Mouse (Mus musculus) spleen, postnatal 4 days (tissue): Measurements from ENCODE around the gene Tll1.

Source experiments
- DNase-seq, 2 experiments: peaks; one replicate each; pipeline ENCODE4 v3.0.0; 2022; ENCODE audit warnings: low spot score in 2 of 2

Tll1 gene

DNA sequence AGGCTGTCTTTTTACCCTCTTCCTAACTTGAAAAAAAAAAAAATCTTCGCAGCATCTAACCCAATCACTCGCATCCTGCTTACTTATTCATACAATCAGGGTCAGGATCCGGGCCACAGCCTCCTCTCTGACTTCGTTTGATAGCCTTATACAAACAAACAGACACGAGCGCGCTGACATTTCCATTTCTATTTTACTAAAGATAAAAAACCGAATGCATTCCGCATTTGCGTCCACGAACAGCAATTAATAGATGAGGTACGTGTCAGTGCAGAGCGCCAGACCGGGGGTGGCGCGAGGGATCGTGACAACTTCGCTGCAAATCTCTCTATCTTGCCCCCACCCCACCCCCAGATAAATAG lies at the start of gene Tll1:
Gene Tll1, minus strand, starts transcription at position 248 of the 362 bp plus-strand sequence.
- DNase-seq, result no peak

DNA sequence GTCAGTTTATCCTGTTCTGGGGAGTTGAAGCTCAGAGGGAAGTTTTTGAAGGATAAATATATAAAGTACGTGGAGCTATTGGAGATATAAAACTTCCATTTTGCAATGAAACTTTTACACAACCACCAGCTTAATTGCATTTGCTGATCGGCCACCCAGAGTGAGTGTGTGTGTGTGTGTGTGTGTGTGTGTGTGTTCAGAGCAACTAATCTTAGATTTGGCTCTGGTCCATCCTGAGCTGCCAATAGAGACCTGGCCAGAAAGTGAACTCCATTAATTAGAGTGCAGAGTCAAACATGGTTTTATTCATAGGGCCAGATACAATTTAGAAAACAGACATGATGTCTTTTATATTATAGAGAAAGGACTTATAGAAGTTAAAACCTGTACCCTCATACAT lies 32.6 kb upstream of the Tll1 start:
- no peak for DNase-seq

DNA sequence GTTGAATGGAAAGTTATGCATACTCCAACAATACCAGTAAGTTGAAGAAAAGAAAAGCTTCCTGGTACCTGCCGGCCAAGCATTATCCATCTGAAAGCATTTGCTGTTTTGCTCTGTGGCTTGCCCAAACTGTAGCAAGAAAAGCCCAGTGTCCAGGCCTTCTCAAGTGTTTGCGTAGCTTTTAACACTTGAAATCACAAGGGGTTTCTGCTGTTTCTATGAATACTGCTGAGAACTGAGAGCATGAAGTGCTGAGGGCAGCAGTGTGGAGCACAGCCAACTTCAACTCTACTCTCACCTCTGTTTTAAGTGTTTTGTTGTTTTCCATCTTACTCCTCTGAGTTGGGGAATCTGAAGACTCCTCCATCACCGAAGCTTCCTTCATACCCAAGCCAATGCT lies 15.5 kb upstream of the Tll1 start:
- DNase-seq, result no peak

DNA sequence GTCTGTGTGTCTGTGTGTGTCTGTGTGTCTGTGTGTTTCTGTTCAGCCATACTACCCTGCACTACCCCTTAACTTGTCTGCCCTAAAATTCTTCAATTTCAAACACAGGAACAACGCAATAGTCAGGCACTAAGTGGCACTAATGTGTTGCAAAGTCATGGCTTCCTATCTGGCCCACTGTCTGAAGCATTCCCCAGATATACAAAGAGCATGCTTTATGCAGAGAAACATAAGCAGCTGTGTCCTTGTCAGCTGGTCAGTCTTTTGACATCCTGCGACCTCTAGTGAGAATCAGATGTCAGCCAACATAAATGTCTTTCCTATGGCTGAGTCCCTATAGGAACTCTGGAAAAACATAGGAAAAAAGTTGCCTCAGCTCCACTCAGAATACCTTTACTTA lies 11.6 kb upstream of the Tll1 start:
- DNase-seq, result no peak

DNA sequence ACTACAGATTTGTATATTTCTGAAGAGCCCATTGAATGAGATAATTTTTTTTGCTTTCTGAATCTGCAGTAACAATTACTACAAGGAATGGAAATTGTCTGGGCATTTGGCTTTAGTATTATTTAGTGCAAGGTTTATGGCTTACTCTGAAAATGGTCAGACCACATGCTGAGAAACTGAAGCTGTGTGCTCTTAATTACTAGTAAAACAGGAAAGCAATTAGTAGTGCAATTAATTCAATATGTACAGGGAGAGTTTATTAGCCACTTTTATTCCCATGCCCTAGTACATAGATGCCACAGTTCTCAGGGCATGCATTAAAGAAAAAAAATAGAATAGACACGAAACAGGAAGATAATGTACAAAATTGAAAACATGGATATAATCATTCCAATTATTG lies 10.2 kb upstream of the Tll1 start:
- no peak for DNase-seq

DNA sequence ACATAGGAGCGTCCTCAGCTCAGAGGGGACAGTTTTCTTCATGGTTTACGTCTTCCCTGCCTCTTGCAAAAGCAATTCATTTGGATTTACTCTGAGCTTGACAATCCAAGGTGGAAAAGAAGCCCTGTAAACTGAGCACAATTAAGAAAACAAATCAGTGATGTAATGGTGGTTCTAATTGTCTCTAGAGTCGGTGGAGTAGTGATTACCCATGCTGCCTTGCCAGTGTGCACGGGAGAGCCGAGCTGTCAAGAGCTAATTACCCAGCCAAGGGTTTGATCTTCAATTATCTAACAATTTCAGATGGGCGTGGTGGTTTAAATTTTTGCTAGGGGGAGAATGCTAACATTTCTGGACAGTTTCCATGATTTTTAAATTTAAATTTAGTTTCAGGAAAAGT lies 9.3 kb upstream of the Tll1 start:
- DNase-seq, result no peak

DNA sequence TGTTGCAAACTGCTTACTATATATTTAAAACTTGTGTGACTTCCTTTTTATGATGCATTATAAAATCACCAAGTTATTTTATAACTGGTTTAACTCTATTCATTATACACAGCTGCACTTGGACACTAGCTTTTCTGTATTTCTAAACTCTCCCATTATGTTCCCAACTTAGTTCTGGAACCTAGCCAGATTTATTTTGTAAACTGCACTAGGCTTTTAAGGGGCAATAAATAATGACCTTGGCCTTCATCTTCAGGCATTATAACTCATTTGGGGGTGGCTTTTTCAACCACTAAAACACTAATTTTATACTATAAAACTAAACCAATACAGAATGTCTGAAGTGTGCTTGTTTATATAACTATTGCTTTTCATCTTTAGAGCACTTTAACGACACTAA lies 8.8 kb upstream of the Tll1 start:
- DNase-seq, result no peak

DNA sequence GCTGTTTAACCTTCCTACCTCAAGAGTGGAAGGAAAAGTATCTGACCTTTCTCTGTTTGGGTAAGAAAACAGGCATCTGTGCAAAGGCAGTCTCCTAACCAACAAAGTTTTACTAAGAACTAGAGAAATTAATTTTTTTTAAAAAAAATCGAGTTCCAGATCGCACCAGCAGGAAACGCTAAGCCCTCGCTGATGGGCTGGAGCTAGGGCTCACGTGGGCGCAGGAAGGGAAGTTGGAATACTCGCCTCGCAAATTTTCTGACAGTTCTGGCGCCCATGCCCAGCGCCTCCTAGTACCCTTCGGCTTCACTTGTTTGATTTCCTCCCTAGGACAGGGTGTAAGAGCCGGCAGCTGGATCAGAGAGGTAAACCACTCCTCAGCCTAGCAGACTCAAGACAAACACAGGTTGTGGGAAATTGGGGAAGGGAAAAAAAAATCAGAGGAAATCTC lies 365 bp upstream of the Tll1 start:
- DNase-seq, result no peak

DNA sequence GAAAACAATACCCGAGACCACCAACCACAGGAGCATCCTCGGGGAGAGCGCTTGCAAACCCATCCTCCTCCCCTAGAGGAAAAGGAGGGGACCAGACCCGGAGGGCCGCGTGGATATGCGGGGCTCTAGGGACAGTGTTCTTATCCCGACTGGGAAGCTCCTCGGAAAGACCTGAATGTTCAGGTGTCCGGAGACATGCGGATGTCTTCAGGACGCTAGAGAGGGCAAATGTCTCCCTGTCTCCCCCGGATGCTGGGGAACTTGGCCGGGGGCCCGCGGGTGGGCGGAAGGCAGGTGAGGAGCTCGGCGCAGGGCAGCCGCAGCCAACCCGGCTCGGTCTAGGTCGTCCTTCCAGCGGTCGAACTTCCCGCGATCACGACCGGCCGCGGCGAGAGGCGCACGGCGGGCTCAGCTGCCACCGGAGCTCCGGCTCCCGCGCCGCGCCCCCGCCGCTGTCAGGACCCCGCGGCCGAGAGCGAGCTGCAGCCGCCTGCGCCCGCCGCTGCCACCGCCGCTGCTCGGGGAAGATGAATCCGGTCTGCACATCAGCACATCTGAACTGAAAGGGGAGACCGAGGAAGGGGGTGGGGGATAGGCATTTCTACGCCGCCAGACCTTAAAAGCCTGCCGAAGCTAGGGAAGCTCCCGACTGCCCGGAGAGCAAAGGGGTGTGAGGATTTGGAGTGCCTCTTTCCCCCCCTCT lies 599 bp downstream of the Tll1 start:
- DNase-seq, result peak in 1 of 2 experiments; percentile 60

DNA sequence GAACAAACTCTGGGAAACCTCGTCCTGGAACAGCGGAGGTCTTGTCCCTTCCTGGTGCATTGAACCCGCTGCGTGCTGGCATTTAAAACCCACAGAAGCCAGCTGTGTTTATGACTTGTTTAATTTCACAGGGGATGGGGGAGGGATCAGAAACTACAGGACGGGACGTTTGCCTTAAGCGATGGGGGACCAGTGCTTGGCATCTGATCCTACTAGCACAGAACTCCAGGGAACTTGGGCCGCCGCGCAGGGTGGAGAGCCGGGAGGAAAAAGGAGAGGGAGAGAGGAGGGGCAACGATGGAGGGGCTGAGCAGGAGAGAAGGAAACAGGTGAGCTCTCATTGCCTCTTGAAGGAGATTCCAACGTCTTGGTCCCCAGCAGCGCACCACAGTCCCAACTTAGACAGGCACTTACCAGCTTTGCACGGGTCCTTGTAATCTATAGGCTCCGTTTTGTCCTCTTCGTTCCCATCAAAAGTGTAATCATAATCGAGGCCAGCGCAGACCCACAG lies 1.2 kb downstream of the Tll1 start:
- DNase-seq, result no peak

DNA sequence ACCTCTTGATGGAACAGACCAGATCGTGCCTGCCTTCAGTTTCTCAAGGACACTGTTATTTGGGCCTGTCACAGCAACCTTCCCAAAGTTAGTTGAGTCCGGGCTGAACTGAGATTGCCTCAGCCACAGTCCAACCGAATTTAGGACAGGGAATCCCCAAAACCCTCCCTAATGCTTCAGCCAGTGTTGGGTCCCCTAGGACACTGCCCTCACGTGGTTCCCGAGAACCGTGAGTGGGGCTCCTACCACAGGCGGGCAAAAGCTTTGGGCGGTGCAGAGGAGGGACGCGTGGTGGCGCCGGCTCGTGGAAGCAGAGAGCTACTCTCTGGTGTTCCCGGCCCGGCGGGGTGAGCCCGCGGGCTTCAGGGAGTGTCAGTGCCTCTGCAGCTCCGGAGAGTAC lies 1.9 kb downstream of the Tll1 start:
- DNase-seq, result no peak

DNA sequence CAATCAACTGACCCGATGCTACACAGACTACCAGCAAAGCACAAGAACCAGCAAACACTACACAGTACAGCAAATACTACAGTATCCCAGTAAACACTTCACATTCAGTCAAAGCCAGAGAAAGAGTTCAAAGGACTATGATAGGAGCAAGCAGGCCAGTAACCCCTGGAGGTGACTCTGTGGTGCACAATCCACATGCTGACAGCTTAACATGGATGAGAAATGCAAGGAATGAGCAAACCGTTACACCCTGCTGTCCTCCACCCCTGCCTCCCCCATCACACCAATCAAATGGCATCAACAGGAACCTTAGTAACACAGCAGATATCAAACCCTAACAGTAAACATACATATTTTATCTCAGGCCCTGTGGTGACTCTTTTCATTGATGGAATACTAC lies 7.7 kb downstream of the Tll1 start:
- no peak for DNase-seq

DNA sequence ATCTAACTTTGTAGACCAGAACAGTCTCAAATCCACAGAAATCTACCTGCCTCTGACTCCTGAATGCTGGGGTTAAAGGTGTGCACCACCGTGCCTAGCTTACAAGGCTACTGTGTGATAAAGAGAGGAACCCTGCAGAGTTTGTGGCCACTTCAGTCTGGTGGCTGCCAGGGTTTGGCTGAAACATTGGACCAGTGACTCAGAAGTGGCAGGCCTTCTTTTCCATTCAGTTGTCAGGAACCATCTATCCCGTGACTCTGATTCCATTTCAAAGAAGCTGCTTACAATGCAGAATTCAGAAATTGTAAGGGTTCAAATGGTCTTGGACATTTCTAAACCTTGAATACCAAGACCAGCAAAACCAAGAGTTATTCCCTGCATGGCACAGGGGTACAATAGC lies 12.7 kb downstream of the Tll1 start:
- DNase-seq, result no peak

DNA sequence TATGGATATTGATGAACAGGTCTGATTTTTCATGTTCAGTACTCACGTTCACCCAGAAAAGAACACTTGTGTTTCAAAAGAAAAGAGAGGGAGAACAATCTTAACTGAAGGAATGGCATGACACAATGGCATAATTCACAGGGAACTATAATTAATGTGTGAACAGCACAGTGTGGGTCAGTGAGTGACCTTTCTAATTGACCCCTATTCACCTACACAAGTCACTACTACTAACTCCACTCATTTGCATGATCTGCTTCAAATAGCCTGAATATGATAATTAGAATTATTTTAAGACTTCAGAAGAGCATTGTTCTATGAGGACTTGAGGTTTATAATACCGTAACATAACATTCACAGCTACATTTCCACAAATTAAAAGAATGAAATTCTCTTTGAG lies 18.2 kb downstream of the Tll1 start:
- no peak for DNase-seq

DNA sequence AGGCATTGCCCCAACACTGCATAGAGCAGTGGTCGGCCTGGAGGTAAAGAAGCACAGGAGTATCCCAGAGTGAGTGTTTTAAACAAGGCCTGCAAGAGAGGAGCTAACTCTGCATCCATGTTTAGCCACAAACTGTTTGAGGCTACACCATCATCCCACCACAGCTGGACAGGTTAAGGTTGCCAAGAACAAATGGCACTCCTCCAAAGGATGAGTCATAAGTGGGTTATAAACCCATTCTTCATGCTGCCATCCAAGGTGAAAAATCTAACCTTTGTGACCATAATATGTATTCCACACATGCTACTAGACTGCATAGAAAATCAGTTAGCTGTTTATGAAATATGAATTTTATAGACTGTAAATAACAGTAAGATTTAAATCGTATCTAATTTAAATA lies 29.1 kb downstream of the Tll1 start:
- DNase-seq, result no peak

DNA sequence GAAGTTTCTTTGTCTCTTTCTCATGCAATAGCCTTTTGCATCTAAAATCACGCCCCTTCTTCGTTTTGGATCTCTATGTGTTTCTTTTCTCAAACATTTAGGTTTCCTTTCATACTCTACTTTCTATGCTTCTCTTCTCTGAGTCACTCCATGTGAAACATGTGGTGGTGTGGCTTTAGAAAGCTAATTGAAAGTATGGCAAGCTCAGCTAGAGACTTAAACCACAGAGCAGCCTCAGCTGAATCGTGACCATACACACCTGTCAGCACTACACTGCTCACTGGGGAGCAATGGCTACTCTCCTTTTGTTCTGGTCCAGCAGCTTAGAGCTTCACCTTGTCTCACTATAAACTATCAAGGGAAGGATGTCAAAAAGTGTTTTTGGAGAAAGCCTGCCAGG lies 31.2 kb downstream of the Tll1 start:
- DNase-seq, result no peak

DNA sequence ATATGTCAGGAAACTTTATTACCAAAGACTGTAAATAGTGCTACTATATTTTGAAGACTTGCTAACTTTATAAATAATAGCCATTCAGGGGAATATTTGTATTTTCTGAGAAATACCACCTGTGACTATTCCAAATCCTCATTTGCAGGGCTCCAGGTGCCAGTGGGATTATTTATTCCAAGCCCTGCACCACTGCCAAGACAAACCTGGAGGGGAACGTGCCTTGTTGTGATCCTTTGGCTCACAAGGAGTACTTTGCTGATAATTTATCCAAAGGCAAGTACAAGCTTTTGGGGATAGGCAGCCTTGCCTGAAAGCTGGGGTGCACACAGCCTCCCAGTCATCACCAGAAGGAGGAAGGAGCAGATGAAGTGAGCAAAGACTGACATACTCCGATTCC lies 32.3 kb downstream of the Tll1 start:
- DNase-seq, result no peak

DNA sequence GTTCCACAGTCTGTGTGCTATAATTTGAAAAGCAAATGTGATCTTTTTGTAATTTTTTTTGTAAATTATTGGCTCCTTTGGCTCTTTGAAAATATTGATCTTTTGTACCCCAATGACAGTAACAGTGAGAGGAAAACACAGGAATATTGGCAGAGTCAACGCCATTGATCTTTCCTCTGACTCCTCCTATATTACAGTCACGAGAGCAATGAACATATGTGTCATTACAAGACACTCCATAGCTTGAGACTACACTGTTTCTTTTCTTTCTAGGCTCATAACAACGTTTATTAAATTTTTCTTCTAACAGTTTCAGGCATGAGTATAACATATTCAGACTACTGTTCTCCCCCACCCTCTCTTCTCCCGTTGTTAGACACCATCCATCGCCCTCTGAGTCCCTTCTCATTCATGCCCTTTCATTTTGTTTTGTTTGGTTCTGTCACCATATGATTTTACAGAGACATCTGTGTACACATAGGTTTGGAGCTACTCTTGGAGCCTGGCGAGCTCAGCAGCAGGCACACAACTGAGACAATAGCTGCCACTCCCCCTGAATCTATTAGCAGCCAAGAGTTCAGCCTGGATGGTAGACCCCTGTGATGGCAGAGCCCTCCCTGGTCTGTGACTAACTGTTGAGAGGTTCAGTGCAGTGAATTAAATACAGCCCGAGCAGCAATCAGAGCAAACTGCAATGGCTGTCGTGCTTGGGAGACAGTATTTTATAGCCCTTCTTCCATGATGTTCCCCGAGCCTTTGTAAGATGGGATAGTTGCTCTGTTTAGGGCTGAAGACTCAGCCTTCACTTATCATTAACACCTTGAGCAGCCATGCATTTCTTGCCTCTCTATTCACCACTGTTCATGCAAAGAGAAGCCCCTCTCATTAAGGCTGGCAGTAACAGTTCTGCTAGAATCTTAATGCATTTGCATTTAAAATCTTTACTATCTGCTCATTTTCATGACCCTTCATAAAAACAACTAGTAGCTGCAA lies 52.9 kb downstream of the Tll1 start:
- no peak for DNase-seq

DNA sequence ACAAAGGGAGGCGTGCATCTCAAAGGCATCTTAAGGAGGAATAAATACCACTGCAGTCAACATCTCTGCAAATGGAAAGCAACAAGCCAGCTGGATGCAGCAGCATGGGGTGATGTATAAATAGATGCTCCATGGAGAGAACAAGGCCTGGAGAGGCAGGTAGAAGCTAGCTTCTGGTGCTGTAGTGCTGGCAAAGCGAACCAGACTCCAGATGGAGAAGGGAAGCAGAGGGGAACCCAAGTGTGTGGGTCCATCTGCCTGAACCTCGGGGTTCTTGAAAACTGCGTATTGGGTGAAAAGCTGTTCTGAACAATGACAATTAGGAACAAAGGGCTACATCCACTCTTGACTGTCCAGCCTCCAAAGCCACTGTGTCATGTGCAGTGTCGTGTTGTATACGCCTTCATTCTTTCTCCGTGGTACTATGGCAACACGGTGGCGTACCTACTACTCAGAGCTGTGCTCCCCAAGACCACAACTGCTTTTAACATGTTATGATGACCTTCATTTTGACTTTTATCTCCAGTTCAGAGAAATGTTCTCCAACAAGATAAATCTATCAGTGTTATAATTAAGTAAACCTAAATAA lies 53.8 kb downstream of the Tll1 start:
- DNase-seq, result no peak

DNA sequence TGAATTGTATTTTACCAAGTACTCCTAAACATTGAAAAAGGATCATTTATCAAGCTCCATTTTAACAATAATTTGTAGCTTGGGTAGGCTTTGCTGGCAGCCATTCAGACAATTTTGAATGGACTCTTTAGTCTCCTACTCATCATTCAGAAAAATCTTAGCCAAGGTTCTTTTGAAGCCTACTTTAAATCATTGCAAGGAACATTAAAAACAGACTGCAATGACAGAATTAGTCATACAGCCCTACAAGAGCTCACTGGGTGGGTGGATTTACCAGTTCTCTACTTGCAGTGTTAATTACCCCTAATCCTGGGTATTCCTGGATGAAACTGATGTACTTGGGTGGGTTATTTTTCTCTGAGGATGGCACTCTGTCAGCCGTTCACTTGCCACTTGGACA lies 69.5 kb downstream of the Tll1 start:
- no peak for DNase-seq

DNA sequence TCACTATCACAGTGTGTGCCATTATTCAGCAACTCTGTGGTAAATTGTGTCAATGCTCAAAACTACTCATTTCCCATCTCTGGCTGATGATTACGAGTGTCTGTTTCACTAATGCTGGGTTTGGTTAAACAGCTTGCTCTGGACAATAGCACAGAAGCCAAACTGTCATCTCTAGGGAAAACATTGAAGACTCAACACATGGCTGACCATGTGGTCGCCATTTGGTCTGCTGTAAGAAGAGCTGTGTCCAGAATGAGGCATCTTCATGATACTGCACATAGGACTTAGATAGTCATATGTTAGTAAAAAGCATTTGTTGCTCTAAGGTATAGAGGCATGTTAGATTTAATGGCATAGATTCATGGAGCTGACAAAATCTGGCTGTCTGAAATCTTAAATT lies 98.9 kb downstream of the Tll1 start:
- no peak for DNase-seq

DNA sequence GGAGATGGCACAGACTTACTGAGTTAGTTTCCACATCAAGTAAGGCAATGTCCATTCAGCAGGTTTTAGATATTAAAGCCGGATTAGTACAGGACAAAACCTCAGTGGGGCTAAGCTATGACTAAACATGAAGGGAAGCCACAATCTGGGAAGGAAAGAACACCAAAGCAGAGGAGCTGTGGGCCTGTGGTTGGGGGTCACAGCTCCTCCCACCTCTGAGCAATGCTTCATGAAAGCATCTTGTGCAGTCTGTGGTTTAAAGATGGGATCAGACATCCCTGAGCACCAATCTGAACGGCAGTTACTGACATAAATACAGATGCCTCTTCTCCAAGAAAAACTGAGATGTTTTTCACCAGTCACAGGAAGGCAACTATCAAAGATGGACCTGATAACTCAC lies 132.7 kb downstream of the Tll1 start:
- DNase-seq, result no peak

DNA sequence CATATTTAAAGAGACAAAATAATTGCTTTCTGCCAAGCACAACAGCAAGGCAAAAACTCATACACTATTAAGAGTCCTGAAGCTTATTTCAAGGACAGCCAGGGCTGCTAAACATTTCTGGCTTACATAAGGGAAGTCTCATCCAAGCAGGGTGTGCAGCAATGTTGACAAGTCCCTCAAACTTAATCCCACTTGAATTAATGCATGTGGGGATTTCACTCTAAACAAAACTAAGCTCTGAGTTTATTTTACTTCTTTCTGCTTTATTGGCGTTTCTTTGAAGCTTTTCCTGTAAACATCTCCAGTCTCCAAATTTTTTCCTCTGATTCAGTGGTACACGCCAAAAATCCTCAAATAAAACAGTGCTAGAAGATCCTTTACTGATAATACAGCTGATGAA lies 146.2 kb downstream of the Tll1 start:
- no peak for DNase-seq
